Mouse (Mus musculus) splenic B cell, adult 2 months (primary cell): ENCODE data around the gene Derl3.
"Not testable (repeated sequence)": the region's sequence is repeated elsewhere in the genome, so short reads cannot be mapped to it uniquely, and the experiment has no call there.

Experiments used
- DNase-seq: peaks from one replicate; pipeline ENCODE4 v3.0.0-alpha.2; 2011; ENCODE audit warnings: low read depth, low spot score
- H3K27me3 ChIP-seq: 2 replicates; pipeline ENCODE4 v1.6.1; 2012; ENCODE audit warnings: mild to moderate bottlenecking, low read length, moderate library complexity, mixed read lengths; ENCODE audit not compliant: control insufficient read depth, poor library complexity, insufficient read depth, severe bottlenecking
- H3K36me3 ChIP-seq: 2 replicates; pipeline ENCODE4 v1.6.1; 2012; ENCODE audit warnings: mild to moderate bottlenecking, low read length, moderate library complexity, mixed read lengths; ENCODE audit not compliant: control insufficient read depth, poor library complexity, insufficient read depth, severe bottlenecking

Gene Derl3

GRCm38 (mm10) chr10:75893089-75893750, at the start of gene Derl3:
Gene Derl3 (plus strand): TSS chr10:75893413.
- no peaks in the 10 kb centered on the region for H3K27me3 ChIP-seq
- peaks cover 3% of the 10 kb centered on the region; the same call in 1 of the 2 replicates for H3K36me3 ChIP-seq
- peak; percentile 99 for DNase-seq

- not testable (repeated sequence) for DNase-seq, H3K27me3 ChIP-seq, H3K36me3 ChIP-seq
These were observed 49.3 kb upstream of the Derl3 start for GRCm38 (mm10) chr10:75843898-75844297.

- H3K27me3 ChIP-seq = no peaks in the 10 kb centered on the region
- no peak for DNase-seq
- H3K36me3 ChIP-seq = no peaks in the 10 kb centered on the region
These were observed 48.4 kb upstream of the Derl3 start for GRCm38 (mm10) chr10:75844800-75845199.

GRCm38 (mm10) chr10:75845306-75845930, 47.8 kb upstream of the Derl3 start:
- DNase-seq = no peak
- no peaks in the 10 kb centered on the region for H3K36me3 ChIP-seq

GRCm38 (mm10) chr10:75848382-75848781, 44.8 kb upstream of the Derl3 start:
- Histone ChIP-seq H3K36me3 (no peaks in the 10 kb centered on the region), H3K27me3 (no peaks in the 10 kb centered on the region)
- no peak for DNase-seq

More at GRCm38 (mm10) chr10:75845306-75845930, 47.8 kb upstream of the Derl3 start:
- H3K27me3 ChIP-seq = no peaks in the 10 kb centered on the region

- Histone ChIP-seq H3K36me3 (no peaks in the 10 kb centered on the region), H3K27me3 (no peaks in the 10 kb centered on the region)
- DNase-seq = no peak
These were observed 42.1 kb upstream of the Derl3 start for GRCm38 (mm10) chr10:75851076-75851475.

- DNase-seq = no peak
- no peaks in the 10 kb centered on the region for H3K36me3 ChIP-seq
- no peaks in the 10 kb centered on the region for H3K27me3 ChIP-seq
These were observed 41.5 kb upstream of the Derl3 start for GRCm38 (mm10) chr10:75851681-75852080.

- DNase-seq = no peak
- Histone ChIP-seq H3K27me3 (no peaks in the 10 kb centered on the region), H3K36me3 (no peaks in the 10 kb centered on the region)
These were observed 40.6 kb upstream of the Derl3 start for GRCm38 (mm10) chr10:75852539-75853125.

GRCm38 (mm10) chr10:75853452-75853851, 39.8 kb upstream of the Derl3 start:
- Histone ChIP-seq H3K36me3 (no peaks in the 10 kb centered on the region; the same call in 1 of the 2 replicates), H3K27me3 (no peaks in the 10 kb centered on the region)
- peak; percentile 91 for DNase-seq

- no peaks in the 10 kb centered on the region for H3K27me3 ChIP-seq
- DNase-seq = no peak
- H3K36me3 ChIP-seq = no peaks in the 10 kb centered on the region; the same call in 1 of the 2 replicates
These were observed 39.1 kb upstream of the Derl3 start for GRCm38 (mm10) chr10:75854096-75854495.

GRCm38 (mm10) chr10:75854791-75855190, 38.4 kb upstream of the Derl3 start:
- no peak for DNase-seq
- Histone ChIP-seq H3K27me3 (no peaks in the 10 kb centered on the region), H3K36me3 (no peaks in the 10 kb centered on the region; the same call in 1 of the 2 replicates)

- DNase-seq = no peak
- Histone ChIP-seq H3K36me3 (no peaks in the 10 kb centered on the region; the same call in 1 of the 2 replicates), H3K27me3 (no peaks in the 10 kb centered on the region)
These were observed 37.7 kb upstream of the Derl3 start for GRCm38 (mm10) chr10:75855416-75855981.

- Histone ChIP-seq H3K27me3 (no peaks in the 10 kb centered on the region), H3K36me3 (no peaks in the 10 kb centered on the region; the same call in 1 of the 2 replicates)
- no peak for DNase-seq
These were observed 36.9 kb upstream of the Derl3 start for GRCm38 (mm10) chr10:75856155-75856907.

GRCm38 (mm10) chr10:75856976-75857375, 36.2 kb upstream of the Derl3 start:
- H3K27me3 ChIP-seq = no peaks in the 10 kb centered on the region
- no peak for DNase-seq
- H3K36me3 ChIP-seq = no peaks in the 10 kb centered on the region; the same call in 1 of the 2 replicates
